Mouse (Mus musculus) urinary bladder, postnatal 4 days (tissue): ENCODE measurements at regions not wholly inside any gene's neighbourhood (a gene's known extent, or its start where the extent isn't known, plus 50 kb on each side); places are given as distances from the start of the nearest gene placed in this dataset.
A peak's percentile ranks its signal among the peaks of the same experiment; 100 is the strongest.

ENCODE experiments used
- DNase-seq, 2 experiments: peaks; one replicate each; pipeline ENCODE4 v3.0.0; 2021 to 2022; ENCODE audit warnings: low spot score in 2 of 2

DNA sequence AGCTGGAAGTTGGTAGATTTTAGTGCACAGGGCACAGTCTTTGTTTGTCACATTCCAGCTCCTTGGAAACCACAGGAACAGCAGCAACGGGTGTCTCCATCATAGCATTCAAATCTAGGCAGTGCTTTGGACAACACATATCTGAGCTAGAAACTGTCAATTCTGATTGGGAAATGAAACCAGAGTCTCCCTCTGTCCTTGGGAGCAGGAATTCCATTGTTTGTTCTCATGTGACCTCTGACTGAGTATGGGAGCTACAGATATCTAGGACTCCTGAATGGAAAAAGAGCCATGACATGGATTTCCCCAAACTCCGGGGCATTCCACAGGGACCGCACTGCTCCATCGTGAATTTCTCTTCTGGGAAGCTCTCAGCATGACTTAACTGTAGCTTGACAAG is 205.5 kb upstream of the Rasgrp1 start:
- DNase-seq = no peak

DNA sequence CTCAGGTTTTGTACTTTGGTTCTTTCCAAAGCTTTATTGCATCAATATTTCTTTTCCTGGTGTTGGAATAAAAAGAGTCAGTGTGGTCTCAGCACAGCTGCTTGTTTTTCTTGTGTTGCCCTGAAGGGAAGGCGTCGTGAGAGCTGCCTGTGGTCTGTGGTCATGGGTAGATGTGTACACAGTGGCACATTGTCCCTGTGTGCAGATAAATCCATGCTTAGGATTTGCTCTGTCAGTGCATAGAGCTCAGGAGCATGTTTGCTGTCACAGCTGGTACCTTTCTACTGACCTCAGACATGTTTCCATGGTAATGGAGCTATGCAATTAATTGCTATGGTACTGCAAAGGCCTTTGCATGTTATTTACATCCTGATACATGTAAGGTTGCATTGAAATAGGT is 213.5 kb upstream of the Rasgrp1 start:
- DNase-seq = no peak

DNA sequence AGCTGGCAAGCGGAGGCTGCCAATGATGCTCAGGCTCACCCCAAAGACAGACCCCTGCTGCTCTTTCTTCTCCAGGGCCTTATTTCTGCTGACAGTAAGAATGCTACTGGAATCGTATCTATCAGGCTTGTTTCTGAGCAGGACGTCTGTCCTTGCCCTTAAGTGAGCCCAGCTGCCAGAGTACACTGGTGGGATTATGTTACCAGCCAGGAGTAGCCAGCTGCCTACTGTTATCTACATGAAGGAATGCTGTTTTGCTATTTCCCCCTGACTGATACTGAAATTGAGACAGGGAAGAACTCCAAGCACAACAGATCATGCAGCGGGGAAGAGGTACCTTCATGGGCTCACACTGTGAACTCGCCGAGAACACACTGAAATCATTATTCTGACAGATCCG is 228.2 kb upstream of the Rasgrp1 start:
- DNase-seq = peak in 1 of 2 experiments; percentile 18

DNA sequence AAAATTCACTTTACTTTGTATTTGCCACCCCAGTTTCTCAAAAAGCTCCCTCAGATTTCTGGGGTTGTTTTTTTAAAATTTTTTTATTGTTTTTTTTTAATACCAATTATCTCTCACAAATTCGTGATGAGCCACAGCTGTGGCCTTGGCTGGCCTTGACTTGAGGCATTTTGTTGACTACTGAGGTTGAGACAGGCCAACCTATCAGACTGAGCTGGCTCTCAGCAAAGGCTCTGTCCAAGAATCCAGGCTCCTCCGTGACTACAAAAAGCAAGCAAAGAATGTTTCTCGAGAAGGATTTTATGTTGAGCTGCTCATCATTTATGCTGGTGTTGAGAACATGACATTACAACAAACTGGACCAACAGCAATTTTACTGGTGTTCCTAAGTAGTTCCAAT is 244.6 kb upstream of the Rasgrp1 start:
- peak in 1 of 2 experiments; percentile 28 for DNase-seq

DNA sequence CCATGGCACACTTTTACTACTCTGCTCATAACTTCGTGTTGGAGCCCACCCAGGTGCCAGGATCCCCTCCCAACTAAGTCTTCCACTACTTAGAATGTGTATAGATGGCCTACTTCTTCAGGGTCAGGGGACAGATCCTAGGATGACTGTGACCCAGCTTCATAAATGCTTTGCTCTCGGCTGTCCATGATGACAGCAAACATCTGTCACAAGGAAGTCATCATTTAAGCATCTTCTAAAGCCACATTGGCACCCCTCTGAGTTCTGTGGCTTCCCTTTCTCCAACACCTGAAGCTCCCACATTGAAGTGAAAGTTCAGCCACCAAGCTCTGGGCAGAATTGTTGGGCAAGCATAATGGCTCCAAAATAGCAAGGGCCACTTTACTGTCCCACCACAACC is 252.2 kb upstream of the Rasgrp1 start:
- DNase-seq = no peak

DNA sequence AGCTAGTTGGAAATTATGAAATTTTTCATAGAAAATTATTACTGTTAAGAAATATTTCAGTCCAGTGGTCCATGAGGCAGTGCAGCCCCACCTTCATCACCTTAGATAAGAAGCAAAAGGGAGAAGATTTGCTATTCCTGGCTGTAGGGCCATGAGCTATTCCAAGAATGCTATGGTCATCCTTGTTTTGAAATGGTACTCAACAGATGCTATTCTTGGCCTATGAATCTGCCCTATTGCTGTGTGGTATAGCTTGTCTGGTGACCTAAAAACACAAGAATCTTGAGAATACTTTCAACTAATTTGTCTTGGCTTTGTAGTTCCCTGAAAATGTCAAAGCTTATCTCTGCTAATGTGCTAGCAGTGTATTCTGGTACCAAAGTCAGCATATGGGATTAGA is 254.8 kb upstream of the Rasgrp1 start:
- no peak for DNase-seq

DNA sequence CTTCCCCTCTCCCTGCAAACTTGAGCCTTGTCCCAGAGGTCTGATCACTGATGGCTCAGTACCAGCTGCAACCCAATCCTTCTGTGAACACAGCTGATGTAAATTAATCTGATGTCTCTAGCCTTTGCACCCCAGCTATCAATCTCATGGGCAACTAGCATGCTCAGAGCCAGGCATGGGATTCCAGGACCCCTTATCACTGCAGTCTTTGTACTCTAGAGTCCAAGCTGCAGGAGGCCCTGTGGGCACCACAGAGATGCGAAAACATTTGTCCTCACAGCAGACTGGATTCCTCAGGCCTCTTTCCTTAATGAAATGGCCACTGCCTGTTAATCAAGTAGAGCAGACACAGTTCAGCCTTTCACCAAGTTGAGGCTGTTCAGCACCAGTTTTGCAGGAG is 272.0 kb upstream of the Rasgrp1 start:
- DNase-seq = no peak

DNA sequence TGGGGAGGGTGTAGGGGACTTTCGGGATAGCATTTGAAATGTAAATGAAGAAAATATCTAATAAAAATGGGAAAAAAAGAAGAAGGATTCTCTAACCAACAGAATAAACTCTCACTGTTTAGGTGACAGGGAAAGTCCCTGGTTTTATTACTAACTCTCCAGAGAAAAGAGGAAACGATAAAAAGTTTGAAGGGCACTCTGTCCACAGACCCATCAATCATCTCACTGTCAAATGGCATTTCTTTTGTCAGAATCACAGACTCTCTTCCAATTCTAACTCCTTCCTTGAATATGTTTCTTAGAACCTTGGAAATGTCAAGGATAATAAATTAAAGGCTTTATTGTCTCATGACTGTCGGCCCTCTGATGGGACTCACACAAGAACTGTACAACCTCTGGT is 275.3 kb upstream of the Rasgrp1 start:
- no peak for DNase-seq

DNA sequence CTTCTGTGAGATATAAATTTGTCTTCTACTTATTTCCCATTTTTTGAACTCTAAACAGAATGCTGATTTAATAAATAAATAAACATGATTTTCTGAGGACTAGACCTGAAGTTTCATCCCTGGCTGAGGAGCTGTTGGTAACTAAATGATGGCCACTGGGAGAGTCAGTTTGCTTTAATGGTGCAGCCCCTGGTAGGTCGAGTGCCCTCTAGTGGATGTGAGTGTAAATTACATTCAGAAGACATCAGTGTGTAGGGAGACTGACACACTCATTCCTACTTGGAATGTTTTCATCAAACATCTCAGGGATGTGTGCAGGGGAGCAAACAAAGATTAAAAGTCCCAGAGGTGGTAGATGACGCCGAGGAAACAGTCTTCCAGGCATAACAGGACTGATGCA is 281.2 kb upstream of the Rasgrp1 start:
- no peak for DNase-seq

DNA sequence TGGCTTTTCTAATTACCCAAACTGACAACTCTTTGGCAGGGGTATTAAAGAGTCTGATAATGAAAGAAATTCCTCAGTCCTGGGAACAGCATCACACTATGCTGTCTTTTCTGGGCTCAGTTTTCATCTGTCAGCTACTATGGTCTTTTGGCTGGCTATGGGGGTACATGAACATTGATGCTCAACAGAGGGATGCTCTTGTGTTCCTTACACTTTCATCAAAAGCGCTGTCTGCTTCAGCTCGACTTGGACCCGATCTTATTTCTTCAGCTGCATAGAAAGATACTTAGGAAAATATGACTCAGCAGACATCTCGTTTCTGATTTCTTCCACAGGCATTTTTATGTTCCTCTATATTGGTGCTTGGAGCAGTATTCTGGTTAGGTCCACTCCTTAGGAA is 292.1 kb upstream of the Rasgrp1 start:
- no peak for DNase-seq

DNA sequence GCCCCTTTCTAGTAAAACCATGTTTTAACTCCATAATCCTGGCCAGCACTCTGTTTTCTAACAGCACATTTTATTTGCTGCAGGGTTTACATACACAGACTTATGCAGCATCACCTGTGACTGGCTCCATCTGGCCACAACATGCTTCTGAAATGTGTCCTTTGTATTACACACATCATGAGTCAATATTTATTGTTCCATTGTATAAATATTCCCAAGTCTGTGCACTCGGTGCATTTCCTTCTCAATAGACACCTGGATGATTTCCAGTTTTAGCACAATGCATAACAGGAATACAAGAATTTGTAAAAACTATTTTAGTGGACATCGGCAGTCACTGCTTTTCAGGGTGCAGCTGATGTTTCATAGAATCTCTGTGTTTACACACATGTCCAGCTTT is 294.6 kb upstream of the Rasgrp1 start:
- DNase-seq = no peak

DNA sequence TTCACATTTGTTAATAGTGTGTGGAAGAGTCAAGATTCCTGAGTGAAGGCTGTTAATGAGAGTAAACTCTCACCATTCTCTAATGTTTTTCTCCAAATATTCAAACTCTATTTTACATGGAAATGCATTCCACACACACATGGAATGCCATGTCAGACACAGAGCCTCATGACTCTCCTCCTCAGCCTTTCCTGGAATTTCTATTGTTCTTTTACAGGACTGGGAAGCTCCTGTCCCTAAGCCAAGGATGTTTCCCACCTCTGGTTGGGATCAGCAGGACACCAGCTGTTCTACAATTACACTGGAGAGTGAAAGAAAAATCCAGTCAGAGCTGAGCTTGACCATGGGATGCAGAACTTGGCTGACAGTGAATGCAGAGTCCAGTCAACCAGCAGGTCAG is 309.3 kb upstream of the Rasgrp1 start:
- no peak for DNase-seq

DNA sequence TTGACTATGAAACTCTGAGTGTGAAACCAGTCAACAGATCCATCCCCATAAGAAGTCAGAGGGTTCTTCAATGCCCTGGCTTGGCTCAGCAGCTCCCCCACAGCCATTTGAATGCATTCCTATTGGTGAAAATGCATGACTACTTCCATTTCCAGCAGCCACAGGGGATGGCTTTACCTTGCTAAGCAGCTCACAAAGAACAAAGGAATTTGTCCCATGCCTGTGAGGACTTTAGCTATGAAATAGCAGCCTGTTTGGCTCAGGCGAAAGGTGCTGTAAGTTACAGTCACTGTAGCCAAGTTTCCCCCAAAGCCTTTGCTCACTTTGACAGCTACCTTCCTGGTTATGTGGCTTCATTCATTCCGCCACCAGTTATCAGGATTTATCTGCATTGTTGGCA is 309.8 kb upstream of the Rasgrp1 start:
- DNase-seq = no peak

DNA sequence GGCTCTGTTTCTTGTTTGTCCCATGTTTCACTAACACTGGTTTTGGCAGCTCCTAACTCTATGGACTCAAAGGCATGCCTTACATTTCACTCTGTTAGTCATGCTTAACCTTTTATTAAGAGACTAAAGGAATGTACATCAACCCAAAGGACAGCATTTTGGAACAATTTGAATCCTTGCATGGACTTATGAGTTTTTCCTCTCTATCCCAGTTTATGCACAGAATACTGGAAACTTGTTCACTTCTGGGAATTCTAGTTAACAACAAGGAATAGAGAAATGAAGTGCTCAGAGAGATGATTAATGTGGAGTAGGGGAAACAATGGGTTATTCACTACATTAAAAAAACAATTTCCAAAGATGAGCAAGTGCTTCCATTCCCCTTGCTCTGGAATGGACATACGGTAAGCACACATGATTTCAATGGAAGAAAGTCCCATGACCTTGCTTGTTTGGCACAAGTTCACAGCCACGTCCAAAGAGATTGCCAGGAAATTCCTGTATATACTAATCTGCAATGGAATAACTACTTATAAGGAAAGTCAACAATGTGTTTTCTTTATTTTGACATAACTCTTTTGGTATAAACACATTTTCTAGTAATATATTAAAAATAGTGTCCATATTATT is 313.9 kb upstream of the Rasgrp1 start:
- DNase-seq = no peak

DNA sequence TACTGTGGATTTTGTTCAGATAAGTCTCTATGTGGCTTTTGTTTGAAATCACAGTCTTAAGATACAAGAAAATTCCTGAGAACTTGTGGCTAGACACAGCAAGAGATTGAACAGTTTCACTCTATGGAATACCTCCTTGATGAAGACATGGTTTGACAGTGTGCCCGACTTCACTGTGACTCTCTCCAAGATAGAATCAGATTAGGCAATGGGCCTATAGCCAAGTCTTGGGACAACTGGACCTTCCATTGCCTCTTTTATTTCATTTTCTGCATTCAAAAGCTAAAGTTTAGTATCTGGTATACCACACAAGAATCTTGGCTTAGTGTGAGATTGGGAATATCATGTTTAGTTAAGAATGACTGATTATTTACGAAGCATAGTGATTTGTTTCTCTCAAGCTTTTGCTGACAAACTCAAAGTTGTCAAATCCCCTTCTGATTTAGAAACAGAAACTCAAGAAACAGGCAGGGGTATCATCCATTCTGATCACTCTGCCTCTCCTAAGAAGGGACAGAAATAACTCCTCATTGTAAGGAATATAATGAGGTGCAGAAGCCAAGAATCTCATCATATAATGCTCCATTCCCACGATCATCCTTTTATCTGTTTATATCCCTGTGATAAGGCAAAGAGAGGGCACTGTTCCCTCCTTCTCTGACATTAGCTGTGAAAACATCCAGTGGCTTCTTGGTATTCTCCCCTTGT is 317.6 kb upstream of the Rasgrp1 start:
- no peak for DNase-seq

DNA sequence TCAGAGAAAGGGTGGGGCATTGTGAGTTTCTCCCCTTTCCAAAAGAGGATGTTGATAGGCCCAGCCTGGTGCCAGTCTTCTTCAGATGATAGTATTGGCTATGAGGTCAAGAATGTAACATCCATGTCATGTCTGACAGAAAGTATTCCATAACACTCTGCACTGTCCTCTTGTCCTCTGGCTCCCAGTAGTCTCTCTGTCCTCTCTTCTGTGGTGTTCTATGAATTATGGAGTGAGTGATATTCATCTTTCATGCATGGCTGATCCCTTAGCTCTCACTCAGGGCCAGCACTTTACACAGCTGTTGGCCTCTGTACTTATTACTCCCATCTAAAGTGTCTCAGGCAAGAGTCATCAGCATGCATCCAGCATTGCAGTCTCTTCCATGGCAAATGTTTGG is 319.9 kb upstream of the Rasgrp1 start:
- DNase-seq = no peak

DNA sequence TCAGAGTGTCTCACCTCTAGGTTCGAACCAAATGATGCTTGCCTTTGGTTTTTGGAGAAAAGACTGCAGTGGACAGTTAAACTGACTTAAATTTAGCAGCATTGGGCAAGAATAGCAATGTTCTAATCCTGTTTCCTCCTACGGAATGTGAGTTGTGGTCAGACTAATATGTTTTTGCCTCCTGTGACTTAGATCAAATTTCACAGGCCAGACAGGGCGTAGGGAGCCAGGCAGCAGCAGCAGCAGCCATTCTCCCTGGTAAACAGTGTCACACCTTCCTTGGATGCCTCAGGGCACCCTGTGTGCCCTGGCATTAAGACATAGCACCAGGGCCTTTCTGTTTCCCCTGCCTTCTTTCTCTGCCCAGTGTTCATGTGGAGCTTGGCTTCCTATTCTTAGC is 323.7 kb upstream of the Rasgrp1 start:
- DNase-seq = no peak

DNA sequence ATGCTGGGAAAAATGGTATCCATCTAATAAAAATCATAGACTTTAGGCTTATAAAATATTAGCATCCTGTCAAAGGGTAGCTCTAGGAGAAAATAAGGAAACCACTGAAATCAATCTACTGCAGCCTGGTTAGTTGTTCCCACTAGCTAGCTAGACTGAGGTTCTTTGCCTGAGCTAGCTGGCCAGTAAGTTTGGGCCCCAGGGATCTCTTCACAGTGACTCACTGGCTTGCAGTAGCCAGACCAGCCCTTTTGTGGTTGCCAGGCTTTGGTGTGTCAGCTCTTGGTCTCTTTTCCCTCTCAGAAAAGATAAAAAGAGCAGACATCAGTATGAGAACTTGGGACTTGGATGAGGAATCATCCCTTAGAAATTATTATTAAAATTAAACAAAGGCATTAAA is 325.3 kb upstream of the Rasgrp1 start:
- no peak for DNase-seq

DNA sequence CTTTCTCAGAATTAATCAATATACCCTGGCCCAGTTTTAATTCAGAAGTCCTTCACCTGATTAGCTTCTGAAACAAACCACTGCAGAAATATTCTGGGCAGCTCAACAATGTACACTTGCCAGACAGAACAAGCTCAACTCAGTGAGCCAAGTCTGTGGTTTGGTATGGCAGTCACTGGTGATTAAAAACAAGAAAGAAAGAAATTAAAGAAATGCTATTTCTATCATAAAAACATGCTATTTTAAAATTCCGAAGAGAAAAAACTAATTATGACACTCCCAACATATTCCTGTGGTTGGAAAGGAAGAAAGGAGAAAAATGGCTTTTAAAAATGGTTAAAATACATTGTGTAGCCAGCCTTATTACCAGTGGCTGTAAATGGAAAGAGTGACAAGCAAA is 332.1 kb upstream of the Rasgrp1 start:
- DNase-seq = no peak

DNA sequence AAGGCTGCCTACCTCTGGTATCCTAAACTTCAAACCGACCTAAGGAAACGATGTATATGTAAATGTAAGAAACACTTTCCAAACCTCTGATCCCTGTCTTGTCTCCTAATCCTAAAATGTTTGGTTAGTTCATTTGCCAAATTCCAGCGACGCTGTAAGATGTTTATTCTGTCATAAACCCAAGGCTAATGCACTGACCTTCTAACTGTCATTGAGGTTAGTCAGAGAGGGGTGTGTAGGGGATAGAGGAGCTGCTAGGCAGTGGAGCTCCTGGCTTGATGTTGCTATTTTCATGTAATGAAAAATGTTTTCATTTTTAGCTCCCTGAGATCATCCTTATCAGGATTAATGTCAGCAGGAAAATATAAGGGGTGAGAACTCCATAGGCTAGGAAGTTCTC is 335.8 kb upstream of the Rasgrp1 start:
- DNase-seq = no peak

DNA sequence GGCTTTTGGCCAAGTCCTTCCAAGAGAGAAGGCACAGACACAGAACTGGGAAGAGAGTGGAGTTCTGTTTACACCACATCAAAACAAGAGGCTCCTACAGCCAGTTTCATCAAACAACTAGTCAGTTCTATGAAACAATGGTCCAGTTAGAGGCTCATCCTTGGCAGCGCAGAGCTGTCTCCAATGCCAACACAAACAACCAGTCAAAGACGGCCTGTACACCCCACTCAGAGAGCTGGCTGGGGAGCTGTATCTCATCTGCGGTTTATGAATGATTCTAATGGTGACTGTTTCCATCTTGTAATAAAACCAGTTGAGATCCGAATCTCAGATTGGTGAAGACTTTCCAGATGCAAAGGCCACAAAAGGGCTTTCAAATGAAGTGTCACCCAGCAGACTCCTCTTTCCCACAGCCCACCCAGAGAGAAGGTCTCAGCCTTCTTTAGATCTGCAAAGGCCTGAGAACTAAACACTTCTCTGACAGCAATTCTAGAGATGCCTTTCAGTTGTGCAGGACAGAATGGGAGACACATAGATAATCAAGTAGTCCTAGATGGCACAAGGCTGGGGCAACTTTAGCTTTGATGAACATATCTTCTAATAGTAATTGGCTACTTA is 343.1 kb upstream of the Rasgrp1 start:
- DNase-seq = no peak

DNA sequence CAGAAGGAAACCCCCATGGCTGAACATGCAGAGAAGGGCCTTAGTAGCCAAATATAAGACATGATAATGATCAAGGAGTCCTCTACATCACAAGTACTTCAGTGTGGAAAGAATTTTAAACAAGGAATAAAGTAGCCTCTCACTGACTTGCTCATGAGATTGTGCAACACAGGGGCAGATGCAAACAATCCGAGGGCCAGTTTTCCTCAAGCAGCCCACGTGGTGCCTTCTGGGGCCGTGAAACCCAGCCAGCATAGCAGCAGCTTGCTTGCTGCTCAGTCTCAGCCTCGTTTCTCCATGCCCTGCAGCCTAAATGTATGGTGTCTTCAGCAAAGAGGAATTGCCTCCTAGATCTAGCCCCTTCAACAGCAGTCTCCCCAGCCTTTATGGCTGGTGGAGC is 350.7 kb upstream of the Rasgrp1 start:
- DNase-seq = no peak

DNA sequence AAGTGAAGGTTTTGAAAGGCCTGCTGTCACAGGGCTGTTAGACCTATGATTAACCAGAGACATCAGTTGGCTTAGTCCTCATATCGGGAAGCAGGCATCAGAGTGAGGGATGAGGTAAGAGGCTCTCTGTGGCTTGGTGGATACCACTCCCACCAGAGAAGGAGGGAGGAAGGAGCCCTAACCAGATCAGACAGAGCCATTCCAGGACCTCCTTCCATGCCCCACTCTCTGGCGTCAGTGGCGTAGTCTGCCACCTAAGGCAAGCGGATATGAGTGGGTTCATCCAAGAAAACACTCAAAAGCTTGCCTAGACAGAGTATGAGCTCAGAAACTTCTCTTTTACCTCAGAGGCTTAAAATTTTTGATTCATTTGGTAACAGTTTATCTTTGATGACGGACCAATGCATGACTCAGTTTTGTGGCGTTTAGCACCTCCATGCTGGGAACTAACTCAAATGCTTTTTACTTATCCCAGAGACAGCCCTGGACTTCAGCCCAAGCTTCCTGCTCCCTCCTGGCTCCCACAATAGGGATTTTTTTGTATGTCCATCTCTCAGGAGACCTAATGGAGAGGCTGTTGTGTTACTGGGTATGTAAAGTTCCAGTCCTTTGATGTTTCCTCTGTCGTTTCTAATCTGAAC is 367.5 kb upstream of the Rasgrp1 start:
- DNase-seq = no peak
